Mouse (Mus musculus) layer of hippocampus, postnatal 25 days (tissue): ENCODE measurements around the gene Nme3. TPM values are rescaled to one million over a fixed set of nuclear protein-coding genes. Genes with fewer than 3 reads are reported as not detected.
A peak's percentile ranks its signal among the peaks of the same experiment; 100 is the strongest.

ENCODE experiments used
- DNase-seq, 2 experiments: peaks; one replicate each; pipeline ENCODE4 v3.0.0; 2022; ENCODE audit warnings: mixed read lengths in 2 of 2, low spot score in 1 of 2; ENCODE audit errors: extremely low spot score in 1 of 2
- total RNA-seq, 2 experiments: library from RNA; stranded (reverse); gene quantifications; 2 replicates each; pipeline ENCODE4 v1.2.3; 2021

Gene Nme3
- total RNA-seq, 2 experiments from 2014 or later: 54.8 to 61.5 TPM

- DNase-seq: no peak
These were observed 18.2 kb upstream of the Nme3 start for GRCm38 (mm10) chr17:24878117-24878397.

GRCm38 (mm10) chr17:24878531-24878930 is 17.8 kb upstream of the Nme3 start:
- DNase-seq: no peak

GRCm38 (mm10) chr17:24881738-24882440 is 14.4 kb upstream of the Nme3 start:
- no peak for DNase-seq

GRCm38 (mm10) chr17:24884391-24884790 is 11.9 kb upstream of the Nme3 start:
- no peak for DNase-seq

- DNase-seq: no peak
These were observed 10.8 kb upstream of the Nme3 start for GRCm38 (mm10) chr17:24885356-24886133.

GRCm38 (mm10) chr17:24886134-24886931 is 10.0 kb upstream of the Nme3 start, which contains the start of the genes Nubp2 and Spsb3:
Gene Nubp2 (minus strand): TSS chr17:24886349.
Gene Spsb3 (plus strand): TSS chr17:24886643.
- peak; percentile 93 for DNase-seq

- DNase-seq: no peak
These were observed 9.4 kb upstream of the Nme3 start for GRCm38 (mm10) chr17:24886932-24887271.

- no peak for DNase-seq
These were observed 8.8 kb upstream of the Nme3 start for GRCm38 (mm10) chr17:24887291-24888080.

GRCm38 (mm10) chr17:24888862-24889261 is 7.4 kb upstream of the Nme3 start:
- DNase-seq: no peak

GRCm38 (mm10) chr17:24890151-24891092 is 5.9 kb upstream of the Nme3 start:
- no peak for DNase-seq

GRCm38 (mm10) chr17:24891321-24891720 is 5.0 kb upstream of the Nme3 start:
- DNase-seq: no peak

- DNase-seq: no peak
These were observed 3.5 kb upstream of the Nme3 start for GRCm38 (mm10) chr17:24892785-24893184.

- DNase-seq: no peak
These were observed 3.0 kb upstream of the Nme3 start for GRCm38 (mm10) chr17:24893276-24893675.

- DNase-seq: no peak
These were observed 2.0 kb upstream of the Nme3 start for GRCm38 (mm10) chr17:24894061-24894994.

GRCm38 (mm10) chr17:24894995-24895547 is 1.2 kb upstream of the Nme3 start, which contains the start of the genes Eme2 and Mrps34:
Gene Eme2 (minus strand): TSS chr17:24895087.
Gene Mrps34 (plus strand): TSS chr17:24895116.
- DNase-seq: peak; percentile 72 to 84

GRCm38 (mm10) chr17:24895571-24896240 is 594 bp upstream of the Nme3 start:
- no peak for DNase-seq

GRCm38 (mm10) chr17:24896993-24897269 is 631 bp downstream of the Nme3 start:
- DNase-seq: no peak

GRCm38 (mm10) chr17:24897600-24897999 is 1.3 kb downstream of the Nme3 start:
- no peak for DNase-seq
